Mouse (Mus musculus) hindbrain, embryonic 15.5 days (tissue): ENCODE measurements at regions not wholly inside any gene's neighbourhood (a gene's known extent, or its start where the extent isn't known, plus 50 kb on each side); places are given as distances from the start of the nearest gene placed in this dataset.

ENCODE experiments used
- ATAC-seq: fragments of 200-750 bp; cut with Nextera tagmentation; 2 replicates; pipeline ENCODE4 v1.8.0; 2017; ENCODE audit warnings: low read depth, moderate number of reproducible peaks, moderate TSS enrichment; ENCODE audit not compliant: low FRiP score
- H3K27ac ChIP-seq: fragments of 300-500 bp; sonication (generic); replicated peaks from 2 replicates; pipeline ENCODE4 v1.5.1; 2015; ENCODE audit warnings: mild to moderate bottlenecking, inconsistent platforms
- H3K27me3 ChIP-seq: fragments of 300-500 bp; sonication (generic); 2 replicates; pipeline ENCODE4 v1.6.1; 2015; ENCODE audit warnings: control low read depth, inconsistent platforms
- H3K36me3 ChIP-seq: fragments of 300-500 bp; sonication (generic); 2 replicates; pipeline ENCODE4 v1.6.1; 2015; ENCODE audit warnings: control low read depth, inconsistent platforms
- H3K4me1 ChIP-seq: fragments of 300-500 bp; sonication (generic); replicated peaks from 2 replicates; pipeline ENCODE4 v1.6.1; 2015; ENCODE audit warnings: control low read depth, inconsistent platforms
- H3K4me2 ChIP-seq: fragments of 300-500 bp; sonication (generic); 2 replicates; pipeline ENCODE4 v1.6.1; 2015; ENCODE audit warnings: moderate library complexity, mild to moderate bottlenecking, inconsistent platforms
- H3K4me3 ChIP-seq: fragments of 300-500 bp; sonication (generic); 2 replicates; pipeline ENCODE4 v1.5.1; 2015; ENCODE audit warnings: mild to moderate bottlenecking, inconsistent platforms
- H3K9ac ChIP-seq: fragments of 300-500 bp; sonication (generic); 2 replicates; pipeline ENCODE4 v1.6.1; 2015; ENCODE audit warnings: inconsistent platforms
- H3K9me3 ChIP-seq: fragments of 300-500 bp; sonication (generic); 2 replicates; pipeline ENCODE4 v1.6.1; 2016; ENCODE audit warnings: control low read depth, inconsistent platforms
- WGBS: fragments of 180-500 bp; shearing (Covaris S2); methylation state at CpG from one replicate; pipeline ENCODE4 v1.1.7; 2015; 5-methylcytosine and 5-hydroxymethylcytosine counted together

DNA sequence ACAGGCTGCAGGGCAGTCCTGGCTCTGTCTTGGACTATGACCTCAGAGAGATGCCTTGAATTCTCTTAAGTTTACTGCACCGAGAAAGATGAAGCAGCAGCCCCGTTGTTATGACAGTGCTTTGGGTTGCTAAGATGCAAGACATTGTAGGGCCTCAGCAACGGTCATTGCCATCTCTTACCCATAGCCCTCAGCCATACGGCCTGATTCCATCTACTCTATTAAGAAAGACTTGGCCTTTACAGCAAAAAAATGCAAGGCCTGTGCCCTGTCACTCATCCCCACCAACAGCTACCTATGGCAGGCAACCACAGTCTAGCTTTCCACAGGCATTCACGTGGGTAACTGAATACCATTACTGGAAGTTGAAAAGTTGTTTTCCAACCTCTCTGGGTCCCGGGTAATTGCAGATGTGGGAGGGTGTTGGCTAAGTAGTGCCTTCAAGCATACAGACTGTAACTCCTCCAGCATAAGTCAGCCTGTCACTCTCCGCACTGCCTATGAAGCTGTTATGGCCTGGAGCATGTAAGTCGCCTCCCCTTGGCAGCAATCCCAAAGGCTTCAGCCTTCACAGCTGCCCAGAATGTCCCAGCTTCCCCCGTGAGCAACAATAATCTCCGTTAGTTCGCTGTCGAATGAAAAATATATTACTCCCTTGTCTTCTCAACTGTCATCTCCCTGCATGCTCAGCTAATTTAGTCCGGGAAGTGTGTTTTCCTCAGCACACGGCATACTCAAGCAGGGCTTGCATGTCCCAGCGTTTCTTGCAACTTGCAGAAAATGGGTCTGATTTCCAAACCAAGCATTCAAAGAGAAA is 112.3 kb upstream of the Snx19 start:
- H3K36me3 ChIP-seq = no peaks in the 10 kb centered on the region
- ATAC-seq = peak; percentile 56; the same call in 1 of the 2 replicates
- WGBS = 45% methylated on average over 15 of the region's 15 CpGs
- no peaks in the 10 kb centered on the region for H3K9me3 ChIP-seq
- H3K27ac ChIP-seq = no peak overlapping the region
- no peak overlapping the region for H3K4me3 ChIP-seq
- no peaks in the 10 kb centered on the region for H3K27me3 ChIP-seq
- H3K4me2 ChIP-seq = peak overlapping the region; percentile 12
- H3K9ac ChIP-seq = no peak overlapping the region
- peaks cover 16% of the 10 kb centered on the region for H3K4me1 ChIP-seq

DNA sequence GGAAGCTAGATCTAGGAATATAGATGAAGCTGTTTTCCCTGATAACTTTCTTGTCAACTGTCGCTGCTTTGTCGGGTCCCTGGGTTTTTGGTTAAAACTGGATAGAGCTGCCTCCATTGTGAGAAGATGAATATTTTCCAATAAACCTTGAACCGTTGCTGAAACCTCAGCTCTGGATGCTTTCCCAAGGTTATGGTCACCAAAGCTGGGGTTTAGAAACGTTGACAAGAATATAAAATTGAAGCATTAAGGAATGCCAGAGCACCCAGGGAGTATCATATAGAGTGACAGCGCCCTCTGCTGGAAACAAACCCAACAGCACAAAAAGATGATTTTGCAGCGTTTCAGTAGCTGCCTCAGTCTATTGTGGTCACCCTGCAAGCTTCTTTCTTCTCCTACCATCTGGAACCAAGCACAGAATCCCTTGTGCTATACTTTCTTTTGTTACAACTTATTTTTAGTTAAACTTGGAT is 111.7 kb upstream of the Snx19 start:
- Histone ChIP-seq H3K4me3 (no peak overlapping the region), H3K4me1 (peaks cover 16% of the 10 kb centered on the region), H3K9me3 (no peaks in the 10 kb centered on the region), H3K36me3 (no peaks in the 10 kb centered on the region), H3K9ac (no peak overlapping the region), H3K4me2 (peak overlapping the region; percentile 12), H3K27me3 (no peaks in the 10 kb centered on the region), H3K27ac (no peak overlapping the region)
- ATAC-seq = no peak
- whole genome bisulfite sequencing = 34% methylated on average over 6 of the region's 6 CpGs

DNA sequence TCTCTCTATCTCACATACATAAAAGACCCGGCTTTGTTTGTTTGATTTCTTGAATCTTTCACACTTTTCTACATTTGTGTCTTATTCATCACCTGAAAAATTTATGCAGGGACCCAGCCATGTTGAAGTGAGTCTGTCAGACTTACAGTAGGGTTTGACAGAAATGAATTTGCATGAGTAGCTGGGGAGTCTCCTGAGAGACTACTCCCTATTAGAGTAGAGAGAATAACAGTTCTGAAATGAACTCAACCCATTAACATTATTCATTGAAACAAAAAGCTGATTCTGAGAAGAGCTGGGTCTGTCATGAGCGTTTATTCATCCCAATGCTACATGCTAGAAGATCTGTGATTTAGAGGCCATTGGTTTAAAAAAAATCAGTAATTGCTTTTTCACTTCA is 82.0 kb upstream of the Snx19 start:
- Histone ChIP-seq H3K4me1 (no peaks in the 10 kb centered on the region), H3K4me2 (no peak overlapping the region), H3K9me3 (no peaks in the 10 kb centered on the region), H3K27ac (no peak overlapping the region), H3K36me3 (no peaks in the 10 kb centered on the region), H3K27me3 (no peaks in the 10 kb centered on the region), H3K4me3 (no peak overlapping the region), H3K9ac (no peak overlapping the region)
- ATAC-seq = no peak; the same call in 1 of the 2 replicates
- 79% methylated on average over 2 of the region's 2 CpGs for WGBS

DNA sequence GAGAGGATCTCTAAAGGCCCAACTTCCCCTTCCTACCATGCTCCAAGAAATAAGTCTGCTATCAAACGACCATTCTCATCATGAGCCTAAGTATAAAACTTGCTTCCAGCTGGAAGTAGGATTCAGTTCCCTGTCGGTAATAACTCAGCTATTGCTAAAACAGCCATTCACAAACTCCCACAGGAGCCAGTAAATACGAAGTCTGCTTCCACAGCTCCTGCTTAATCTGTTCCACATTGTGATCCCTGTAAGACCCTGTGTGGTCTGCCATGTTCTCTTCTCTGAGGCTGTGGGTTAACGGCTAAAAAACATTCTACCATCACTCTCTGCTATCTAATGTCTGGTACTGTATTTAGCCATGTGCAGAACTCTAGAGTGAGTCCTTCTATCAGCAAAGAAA is 72.9 kb upstream of the Snx19 start:
- Histone ChIP-seq H3K4me2 (no peak overlapping the region), H3K36me3 (no peaks in the 10 kb centered on the region), H3K27ac (no peak overlapping the region), H3K9ac (no peak overlapping the region), H3K4me1 (no peaks in the 10 kb centered on the region), H3K4me3 (no peak overlapping the region), H3K9me3 (no peaks in the 10 kb centered on the region), H3K27me3 (no peaks in the 10 kb centered on the region)
- no peak for ATAC-seq
- WGBS = 67% methylated on average over 4 of the region's 4 CpGs

DNA sequence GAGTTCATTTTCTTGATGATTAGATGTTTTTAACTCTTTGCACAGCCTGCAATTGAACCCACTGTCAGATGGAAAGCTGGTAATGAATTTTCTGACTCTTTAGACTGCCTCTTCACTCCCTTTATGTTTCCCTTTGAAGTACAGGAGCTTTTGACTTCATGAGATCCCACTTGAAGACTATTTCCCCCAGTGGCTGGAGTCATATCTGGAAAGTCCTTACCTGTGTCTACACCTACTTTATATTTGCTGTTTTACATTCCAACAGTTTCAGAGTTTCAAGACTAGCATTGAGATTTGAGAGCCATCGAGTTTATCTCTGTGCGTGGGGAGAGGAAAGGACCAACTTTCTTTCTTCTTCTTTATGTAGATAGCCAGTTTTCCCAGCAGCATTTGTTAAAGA is 71.3 kb upstream of the Snx19 start:
- ATAC-seq = no peak
- H3K27ac ChIP-seq = no peak overlapping the region
- no peaks in the 10 kb centered on the region for H3K4me1 ChIP-seq
- no peaks in the 10 kb centered on the region for H3K36me3 ChIP-seq
- H3K9me3 ChIP-seq = no peaks in the 10 kb centered on the region
- H3K27me3 ChIP-seq = no peaks in the 10 kb centered on the region
- H3K4me3 ChIP-seq = no peak overlapping the region
- 83% methylated on average over 2 of the region's 2 CpGs for WGBS
- no peak overlapping the region for H3K9ac ChIP-seq
- no peak overlapping the region for H3K4me2 ChIP-seq

DNA sequence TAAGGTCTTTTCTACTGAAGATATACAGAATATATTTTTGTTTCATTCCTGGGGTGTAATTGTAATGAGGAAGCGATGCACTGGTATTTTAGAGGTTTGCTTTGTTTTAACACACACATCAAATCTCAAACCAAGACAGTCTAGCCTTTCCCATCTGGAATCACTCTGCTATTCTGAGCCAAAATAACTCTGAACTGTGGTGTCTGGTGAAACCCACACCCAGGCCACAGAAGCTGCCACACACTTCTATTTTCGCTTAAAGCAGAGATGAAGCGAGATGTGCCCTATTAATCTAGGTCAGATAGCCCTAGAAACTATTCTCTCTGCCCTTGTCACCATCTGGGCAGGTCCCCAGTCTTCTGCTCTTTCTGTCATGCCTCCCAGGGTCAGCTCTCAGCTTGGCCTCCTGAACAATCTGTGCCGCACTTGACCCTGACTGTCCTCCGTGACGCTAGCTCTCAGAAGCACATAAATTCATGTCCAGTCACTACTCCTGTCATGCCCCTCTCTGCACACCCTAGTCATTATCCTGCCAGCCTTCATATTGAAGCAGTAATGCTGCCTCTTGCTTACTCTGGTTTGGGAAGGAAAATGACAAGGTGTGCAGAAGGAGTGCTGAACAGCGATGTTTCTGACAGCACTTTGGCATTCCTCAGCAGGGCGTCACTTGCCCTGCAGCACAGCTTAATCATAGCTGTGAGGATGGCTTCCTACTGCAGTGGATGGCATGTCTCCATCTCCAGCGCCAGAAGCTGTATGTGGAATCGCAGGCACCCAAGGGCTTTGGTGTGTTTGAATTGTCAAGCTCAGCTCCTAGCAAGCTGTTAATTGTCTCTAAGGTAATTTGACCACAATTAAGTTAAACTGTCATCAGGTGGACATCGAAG is 57.1 kb upstream of the Snx19 start:
- Histone ChIP-seq H3K4me1 (peaks cover 5% of the 10 kb centered on the region), H3K27ac (0 out of 2 replicates have a peak overlapping the region, but pooled peaks have one; percentile 12), H3K4me3 (no peak overlapping the region), H3K4me2 (no peak overlapping the region), H3K36me3 (no peaks in the 10 kb centered on the region), H3K9ac (no peak overlapping the region), H3K9me3 (no peaks in the 10 kb centered on the region), H3K27me3 (no peaks in the 10 kb centered on the region)
- 68% methylated on average over 11 of the region's 11 CpGs for WGBS
- ATAC-seq = no peak

DNA sequence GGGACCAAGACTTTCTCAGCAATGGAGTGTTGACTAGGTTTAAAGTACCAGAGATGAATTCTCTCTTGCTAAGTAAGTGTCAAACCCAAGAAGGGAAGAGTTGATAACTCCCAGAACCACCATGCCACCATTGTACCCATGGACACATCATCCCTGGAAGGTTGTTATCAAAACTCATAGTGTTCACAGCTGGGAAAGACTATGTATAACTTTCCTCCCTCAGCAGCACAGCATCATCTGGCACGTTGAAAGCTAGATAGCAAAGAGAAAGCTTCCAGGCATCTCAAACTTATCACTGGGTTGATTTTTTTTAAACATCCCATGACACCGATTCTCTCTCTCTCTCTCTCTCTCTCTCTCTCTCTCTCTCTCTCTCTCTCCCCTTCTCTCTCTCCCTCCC is 56.1 kb upstream of the Snx19 start:
- no peak overlapping the region for H3K4me2 ChIP-seq
- no peak overlapping the region for H3K4me3 ChIP-seq
- H3K36me3 ChIP-seq = no peaks in the 10 kb centered on the region
- no peaks in the 10 kb centered on the region for H3K27me3 ChIP-seq
- H3K27ac ChIP-seq = no peak overlapping the region
- no peak for ATAC-seq
- H3K9ac ChIP-seq = no peak overlapping the region
- peaks cover 5% of the 10 kb centered on the region for H3K4me1 ChIP-seq
- WGBS = 85% methylated on average over 2 of the region's 2 CpGs
- no peaks in the 10 kb centered on the region for H3K9me3 ChIP-seq

DNA sequence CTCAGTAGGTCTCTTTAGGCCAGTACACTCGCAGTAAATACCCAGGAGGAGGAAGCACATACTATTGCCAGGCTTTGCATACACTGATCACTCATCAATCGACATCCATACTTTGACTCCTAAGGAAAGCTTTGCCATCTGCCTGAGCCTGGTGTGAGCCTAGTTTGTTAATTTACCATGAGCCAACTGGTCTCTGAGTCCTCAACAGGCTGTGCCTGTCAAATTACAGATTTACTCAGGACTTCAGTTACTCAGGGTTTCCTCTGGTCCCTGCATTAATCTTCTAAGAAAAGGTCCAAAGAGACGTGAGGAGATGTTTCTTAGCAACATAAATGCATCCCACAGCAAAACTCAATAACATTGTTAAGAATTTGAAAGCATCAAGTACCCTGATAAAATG is 50.0 kb upstream of the Snx19 start:
- H3K4me1 ChIP-seq = no peaks in the 10 kb centered on the region; the same call in 1 of the 2 replicates
- H3K4me2 ChIP-seq = no peak overlapping the region
- no peaks in the 10 kb centered on the region for H3K9me3 ChIP-seq
- H3K27ac ChIP-seq = no peak overlapping the region
- H3K9ac ChIP-seq = no peak overlapping the region
- no peak for ATAC-seq
- no peaks in the 10 kb centered on the region for H3K27me3 ChIP-seq
- H3K4me3 ChIP-seq = no peak overlapping the region
- WGBS = 64% methylated on average over 3 of the region's 3 CpGs
- no peaks in the 10 kb centered on the region for H3K36me3 ChIP-seq
